Mouse (Mus musculus): ENCODE data around the gene Cd9.

The Cd9 gene

DNA sequence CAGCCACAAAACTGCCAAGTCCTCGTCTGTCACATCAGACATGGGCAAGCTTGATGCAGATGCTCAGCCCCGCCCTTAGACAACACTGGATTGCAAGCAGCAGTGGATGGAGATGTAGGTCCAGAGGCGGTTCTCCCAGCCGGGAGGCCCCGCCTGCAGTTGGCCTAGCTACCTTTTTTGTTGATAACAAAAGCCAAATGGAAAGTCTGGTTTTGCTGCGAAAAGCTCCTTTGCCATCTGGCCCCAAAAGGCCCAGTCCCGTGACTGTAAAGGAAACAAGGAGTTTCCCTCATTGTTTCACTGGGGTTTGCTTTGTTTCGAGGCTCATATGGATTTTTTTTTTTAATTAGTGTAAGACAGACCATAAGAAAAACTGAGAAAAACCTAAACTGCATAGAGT lies 18.5 kb downstream of the Cd9 start:
- in situ Hi-C loops (cut with MboI) = no loop called here

DNA sequence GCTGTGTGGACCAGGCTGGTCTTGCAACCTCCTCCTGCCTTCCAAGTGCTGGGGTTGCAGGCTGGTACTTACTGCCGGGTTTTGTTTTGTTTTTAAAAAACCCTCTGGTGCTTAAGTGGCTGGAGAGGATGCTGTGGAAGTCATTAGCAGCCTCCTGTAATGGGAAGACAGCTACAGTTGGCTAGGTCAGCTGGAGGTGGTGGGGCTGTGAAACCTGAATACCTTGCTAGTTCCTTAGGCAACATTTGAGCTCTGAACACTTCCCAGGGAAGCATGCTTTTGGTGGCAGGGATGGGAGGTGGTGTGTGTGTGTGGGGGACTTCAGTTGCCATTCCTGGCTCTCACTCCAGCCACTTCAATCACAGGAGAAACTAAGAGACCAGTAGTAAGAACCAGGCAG lies 19.4 kb downstream of the Cd9 start:
- in situ Hi-C loops (cut with MboI) = no loop called here

GRCm38 (mm10) chr6:125473939-125474338 lies 20.7 kb downstream of the Cd9 start:
- in situ Hi-C loops (cut with MboI) = no loop called here

DNA sequence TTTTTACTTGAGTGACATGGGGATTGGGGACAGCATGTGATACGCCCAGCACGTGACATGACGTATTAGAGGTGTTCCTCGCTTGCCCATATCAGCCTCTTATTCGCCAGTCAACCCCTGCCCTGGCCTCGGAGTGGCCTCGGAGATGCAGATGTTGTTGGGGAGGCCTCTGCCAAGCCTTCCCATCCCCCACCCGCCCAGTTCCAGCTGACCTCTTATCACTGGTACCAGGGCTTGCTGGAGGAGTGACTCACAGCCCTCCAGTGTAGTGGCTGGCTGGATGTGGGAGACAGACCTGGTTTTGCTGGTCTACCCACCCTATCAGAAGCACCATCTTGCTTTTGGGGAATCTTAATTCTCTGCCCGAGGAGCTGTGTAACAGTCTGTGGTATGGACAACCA lies 21.3 kb downstream of the Cd9 start:
- in situ Hi-C loops (cut with MboI) = no loop called here

GRCm38 (mm10) chr6:125471921-125472320 lies 22.7 kb downstream of the Cd9 start:
- in situ Hi-C loops (cut with MboI) = no loop called here

DNA sequence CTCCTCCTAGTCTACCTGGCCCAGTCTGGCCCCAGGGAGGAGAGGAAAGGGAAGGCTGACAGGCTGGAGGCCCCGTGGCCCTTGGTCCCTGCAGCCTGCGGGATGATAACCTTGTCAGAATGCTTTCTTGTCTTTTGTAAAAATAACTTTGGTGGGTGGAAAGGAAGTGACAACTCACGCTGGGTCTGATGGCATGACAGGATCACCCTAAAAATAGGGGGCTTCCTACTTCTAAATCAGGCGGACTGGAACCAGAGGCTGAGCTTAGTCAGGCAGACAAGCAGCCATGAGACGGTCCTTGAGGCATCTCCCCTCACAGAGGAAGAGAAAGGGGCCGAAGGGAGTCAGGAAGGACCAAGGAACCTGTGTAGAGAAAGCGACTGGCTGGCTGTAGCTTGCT lies 23.3 kb downstream of the Cd9 start:
- in situ Hi-C loops (cut with MboI) = no loop called here

DNA sequence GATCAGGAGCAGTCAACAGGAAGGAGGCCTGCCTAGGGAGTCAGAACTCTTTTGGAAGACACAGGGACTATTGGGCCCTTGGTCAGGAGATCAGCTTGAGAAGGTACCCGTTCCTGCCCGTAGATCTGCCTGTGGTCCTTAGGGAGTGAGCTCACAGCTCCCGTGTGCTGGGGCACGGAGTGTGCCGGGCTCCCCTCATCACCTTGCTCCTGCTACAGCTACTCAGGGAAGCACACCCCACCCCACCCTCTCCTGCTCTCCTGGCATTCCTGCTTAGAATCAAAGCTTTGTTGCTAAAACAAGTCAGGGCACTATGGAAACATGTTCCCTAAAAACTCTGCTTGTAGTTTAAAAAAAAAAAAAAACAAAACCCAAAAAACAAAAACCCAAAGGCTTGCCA lies 24.0 kb downstream of the Cd9 start:
- in situ Hi-C loops (cut with MboI) = no loop called here

- in situ Hi-C loops (cut with MboI) = no loop called here
Measured at GRCm38 (mm10) chr6:125469222-125469621, 25.4 kb downstream of the Cd9 start.

GRCm38 (mm10) chr6:125468179-125468960 lies 26.2 kb downstream of the Cd9 start:
- in situ Hi-C loops (cut with MboI) = no loop called here

DNA sequence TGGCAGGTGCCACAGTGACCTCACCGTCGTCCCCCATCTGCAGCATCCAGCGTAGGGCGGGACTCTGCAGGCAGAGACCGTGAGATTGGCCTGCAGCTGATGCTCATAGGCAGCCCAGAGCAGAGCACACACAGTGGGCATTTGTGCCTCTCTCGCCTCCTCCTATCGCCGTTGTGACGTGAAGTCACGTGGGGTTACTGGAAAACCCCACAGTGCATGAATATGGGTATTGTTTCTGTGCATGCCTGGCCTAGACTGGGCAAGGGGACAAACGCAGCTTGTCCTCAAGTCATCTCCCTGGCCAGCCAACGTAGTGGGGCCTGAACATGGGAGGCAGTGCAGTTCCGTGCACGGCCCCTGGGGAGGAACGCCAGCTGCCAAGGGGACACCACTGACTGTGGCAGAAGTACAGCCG lies 27.3 kb downstream of the Cd9 start:
- in situ Hi-C loops (cut with MboI) = no loop called here

DNA sequence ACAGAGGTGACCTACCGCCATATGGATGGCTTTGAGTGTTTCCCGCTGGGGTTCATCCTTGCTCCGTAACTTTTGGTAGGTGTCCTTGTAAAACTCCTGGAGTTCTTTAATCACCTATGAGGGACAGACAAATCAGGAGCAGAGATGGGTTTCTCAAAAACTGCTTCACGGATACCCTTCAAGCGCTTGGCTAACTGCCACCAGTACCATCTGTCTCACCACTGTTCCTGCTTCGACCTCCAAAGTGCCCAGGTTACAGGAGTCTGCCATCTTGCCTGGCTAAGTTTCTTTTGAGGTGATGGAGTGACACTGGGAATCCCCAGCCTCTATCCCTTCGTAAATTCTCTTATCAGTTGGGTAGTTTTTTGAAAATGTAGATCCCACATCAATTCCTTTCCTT lies 32.3 kb downstream of the Cd9 start:
- in situ Hi-C loops (cut with MboI) = no loop called here

GRCm38 (mm10) chr6:125461788-125462187 lies 32.8 kb downstream of the Cd9 start:
- in situ Hi-C loops (cut with MboI) = no loop called here

GRCm38 (mm10) chr6:125461325-125461724 lies 33.3 kb downstream of the Cd9 start:
- in situ Hi-C loops (cut with MboI) = no loop called here

- in situ Hi-C loops (cut with MboI) = no loop called here
Measured at GRCm38 (mm10) chr6:125460589-125460988, 34.0 kb downstream of the Cd9 start.

- in situ Hi-C loops (cut with MboI) = no loop called here
Measured at GRCm38 (mm10) chr6:125459903-125460302, 34.7 kb downstream of the Cd9 start.

GRCm38 (mm10) chr6:125455806-125456520 lies 38.6 kb downstream of the Cd9 start:
- in situ Hi-C loops (cut with MboI) = no loop called here

DNA sequence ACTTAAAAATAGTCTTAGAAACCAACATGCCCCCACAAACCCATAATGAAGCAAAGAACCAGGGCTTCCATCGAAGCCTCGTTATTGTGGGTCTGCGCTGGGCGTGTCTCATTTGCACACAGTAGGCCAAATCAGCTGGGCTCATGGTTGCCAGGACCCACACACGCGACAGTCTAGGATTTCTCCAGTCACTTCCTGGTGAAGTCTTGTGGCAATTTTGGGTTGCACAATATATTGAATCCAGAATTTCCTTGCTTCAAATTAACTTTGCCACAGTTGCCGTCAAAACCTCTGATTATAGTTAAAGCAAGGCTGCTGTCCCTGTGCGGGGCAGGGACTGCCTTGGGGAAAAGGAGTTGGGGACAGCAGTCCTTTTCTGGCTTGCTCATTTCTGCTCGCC lies 39.9 kb downstream of the Cd9 start:
- in situ Hi-C loops (cut with MboI) = no loop called here

DNA sequence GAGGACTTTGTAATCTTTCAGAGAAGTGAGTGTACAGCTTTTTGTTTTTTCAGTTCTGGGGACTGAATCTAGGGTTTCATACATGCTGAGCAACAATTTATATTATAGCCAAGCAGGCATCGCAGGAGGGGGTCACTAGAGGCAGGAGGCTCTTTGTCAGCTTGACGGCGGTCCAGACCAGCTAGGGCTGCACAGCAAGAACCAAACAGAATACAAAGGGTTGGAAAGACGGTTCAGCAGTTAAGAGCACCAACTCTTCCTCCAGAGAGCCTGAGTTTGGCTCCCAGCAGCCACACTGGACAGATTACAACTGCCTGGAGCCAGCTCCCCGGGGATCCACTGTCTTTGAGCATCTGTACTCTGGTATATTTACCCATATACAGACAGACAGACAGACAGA lies 40.3 kb downstream of the Cd9 start:
- in situ Hi-C loops (cut with MboI) = no loop called here

- in situ Hi-C loops (cut with MboI) = no loop called here
Measured at GRCm38 (mm10) chr6:125447660-125448059, 46.9 kb downstream of the Cd9 start.

GRCm38 (mm10) chr6:125447205-125447604 lies 47.4 kb downstream of the Cd9 start:
- in situ Hi-C loops (cut with MboI) = no loop called here

DNA sequence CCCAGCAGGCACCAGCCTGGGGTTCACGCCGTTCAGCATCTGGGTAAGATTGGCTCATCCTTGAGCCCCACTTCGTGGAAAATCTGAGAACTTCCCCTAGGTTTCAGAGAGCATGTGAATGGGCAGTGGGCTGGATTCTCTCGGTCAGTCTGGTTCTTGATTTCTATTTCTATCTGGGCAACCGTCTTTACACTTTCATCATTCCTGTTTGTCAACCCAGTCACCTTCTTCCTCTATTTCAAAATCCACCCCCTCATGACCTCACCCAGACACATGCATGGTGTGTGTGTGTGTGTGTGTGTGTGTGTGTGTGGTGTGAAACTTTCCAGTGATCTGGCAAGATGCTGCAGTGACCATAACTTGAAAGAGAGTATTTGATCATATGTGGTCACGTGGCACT lies 49.2 kb downstream of the Cd9 start:
- in situ Hi-C loops (cut with MboI) = no loop called here

DNA sequence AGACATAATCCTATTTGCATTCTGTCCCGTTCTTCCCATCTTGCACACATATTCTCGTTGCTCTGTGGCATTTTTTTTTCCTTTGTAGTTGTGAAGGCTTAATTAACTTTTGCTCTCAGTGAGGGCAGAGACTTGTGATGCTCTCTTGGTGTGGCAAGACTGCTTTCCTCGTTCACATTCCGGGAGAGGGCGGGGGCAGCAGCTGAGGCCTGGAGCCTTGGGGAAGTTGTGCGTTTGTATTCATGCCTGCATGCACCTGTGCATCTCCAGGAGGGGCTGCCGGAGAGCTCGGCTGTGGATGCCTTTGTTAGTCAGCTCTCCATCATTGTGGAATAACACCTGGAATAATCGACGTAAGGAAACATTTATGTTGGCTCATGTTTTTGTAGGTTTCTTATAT lies 52.0 kb downstream of the Cd9 start:
- in situ Hi-C loops (cut with MboI) = no loop called here

DNA sequence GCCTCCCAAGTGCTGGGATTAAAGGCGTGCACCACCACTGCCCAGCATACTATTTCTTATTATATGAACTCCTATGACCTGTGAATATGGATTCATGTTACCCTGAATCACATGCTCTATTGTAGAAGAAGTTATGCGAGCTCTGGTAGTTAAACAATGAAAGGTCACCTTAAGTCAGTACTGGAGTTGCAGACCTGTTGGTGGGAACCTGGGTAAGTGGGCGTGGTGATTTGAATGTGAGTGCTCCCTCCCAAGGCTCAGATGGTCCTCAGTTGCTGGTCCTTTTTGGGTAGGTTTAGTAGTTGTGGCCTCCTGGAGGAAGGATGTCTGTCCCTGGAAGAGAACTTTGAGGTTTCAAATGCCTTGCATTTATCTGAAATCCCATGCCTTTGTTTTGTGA lies 57.8 kb downstream of the Cd9 start:
- in situ Hi-C loops (cut with MboI) = no loop called here
